Mouse (Mus musculus) adrenal gland, adult 18-20 months (tissue): Measurements from ENCODE around the gene Plin3. TPM values are rescaled to one million over a fixed set of nuclear protein-coding genes. Genes with fewer than 3 reads are reported as not detected.
A peak's percentile ranks its signal among the peaks of the same experiment; 100 is the strongest.
"Not testable (repeated sequence)": the region's sequence is repeated elsewhere in the genome, so short reads cannot be mapped to it uniquely, and the experiment has no call there.

Source experiments
- DNase-seq, 2 experiments: peaks; one replicate each; pipeline ENCODE4 v3.0.0; 2021 to 2022; ENCODE audit warnings: low spot score in 2 of 2
- total RNA-seq, 2 experiments: library from RNA; stranded (reverse); gene quantifications; 1 replicate in 1 of 2; 2 replicates in 1 of 2; pipeline ENCODE4 v1.2.3; 2021

Gene Plin3
- total RNA-seq, 2 experiments from 2014 or later, result 66.0 to 84.7 TPM

- peak; percentile 76 for DNase-seq
These were observed 15.8 kb downstream of the Plin3 start, which contains the start of gene Ticam1 for GRCm38 (mm10) chr17:56276643-56277566. TSS of gene Ticam1 (minus strand) at chr17:56276786.

- DNase-seq, result peak in 1 of 2 experiments; percentile 49
These were observed 16.7 kb downstream of the Plin3 start for GRCm38 (mm10) chr17:56275842-56276480.

- peak in 1 of 2 experiments; percentile 18 for DNase-seq
These were observed 18.7 kb downstream of the Plin3 start for GRCm38 (mm10) chr17:56273986-56274385.

GRCm38 (mm10) chr17:56273482-56273881 is 19.2 kb downstream of the Plin3 start:
- no peak for DNase-seq

- peak in 1 of 2 experiments; percentile 19 for DNase-seq
These were observed 20.0 kb downstream of the Plin3 start for GRCm38 (mm10) chr17:56272644-56273043.

GRCm38 (mm10) chr17:56271609-56272253 is 20.9 kb downstream of the Plin3 start:
- DNase-seq, result peak in 1 of 2 experiments; percentile 23

GRCm38 (mm10) chr17:56269741-56270140 is 22.9 kb downstream of the Plin3 start:
- no peak for DNase-seq

- DNase-seq, result peak in 1 of 2 experiments; percentile 36
These were observed 23.5 kb downstream of the Plin3 start for GRCm38 (mm10) chr17:56269153-56269630.

GRCm38 (mm10) chr17:56266271-56266670 is 26.4 kb downstream of the Plin3 start:
- no peak for DNase-seq

GRCm38 (mm10) chr17:56265869-56266268 is 26.8 kb downstream of the Plin3 start:
- DNase-seq, result no peak

- no peak for DNase-seq
These were observed 27.7 kb downstream of the Plin3 start for GRCm38 (mm10) chr17:56265011-56265410.

GRCm38 (mm10) chr17:56264020-56264419 is 28.7 kb downstream of the Plin3 start:
- DNase-seq, result peak; percentile 69 to 74

GRCm38 (mm10) chr17:56262645-56263094 is 30.0 kb downstream of the Plin3 start:
- no peak for DNase-seq

GRCm38 (mm10) chr17:56261166-56261565 is 31.5 kb downstream of the Plin3 start:
- no peak for DNase-seq

GRCm38 (mm10) chr17:56259301-56260037 is 33.2 kb downstream of the Plin3 start:
- no peak for DNase-seq

- not testable (repeated sequence) for DNase-seq
These were observed 33.9 kb downstream of the Plin3 start for GRCm38 (mm10) chr17:56258812-56259211.

- DNase-seq, result not testable (repeated sequence)
These were observed 34.4 kb downstream of the Plin3 start for GRCm38 (mm10) chr17:56258269-56258668.

- DNase-seq, result no peak
These were observed 35.3 kb downstream of the Plin3 start for GRCm38 (mm10) chr17:56257181-56257894.

- peak; percentile 83 to 84 for DNase-seq
These were observed 36.3 kb downstream of the Plin3 start, which contains the start of gene Fem1a for GRCm38 (mm10) chr17:56256239-56256881. TSS of gene Fem1a (plus strand) at chr17:56256810.
